In genomic region chr12:103556856-103557255, GRCm38 (mm10) we compare ENCODE assay signal across 19 mouse cellular contexts. TPM values are rescaled to one million over a fixed set of nuclear protein-coding genes. Genes with fewer than 3 reads are reported as not detected.
DNase-seq lines count a peak whose midpoint lies in the region; ATAC-seq lines count a peak whose summit lies in the region.
"Had no signal": no experiment of that assay in that cellular context is flagged by ENCODE, and none has a peak within 500 bp of the region (broad histone marks: within the 10 kb centered on the region; RNA-seq: fewer than 3 reads in every experiment).

No protein-coding gene starts in this region.

- no peaks in the 10 kb centered on the region for H3K9me3 ChIP-seq in midbrain, embryonic 11.5 days (ENCODE audit: control insufficient read depth, low read length)
- H3K9me3 ChIP-seq: embryonic facial prominence, embryonic 10.5 days; embryonic facial prominence, embryonic 12.5 days; forebrain, embryonic 10.5 days; forebrain, embryonic 12.5 days had no signal

- no peak overlapping the region for H3K27ac ChIP-seq in midbrain, embryonic 11.5 days (ENCODE audit: low read depth, low read length)
- H3K27ac ChIP-seq: embryonic facial prominence, embryonic 10.5 days; embryonic facial prominence, embryonic 12.5 days; forebrain, embryonic 10.5 days; forebrain, embryonic 12.5 days had no signal

- no peak for ATAC-seq in midbrain, embryonic 11.5 days (ENCODE audit: low FRiP score)
- ATAC-seq: forebrain, embryonic 14.5 days; forebrain, embryonic 16.5 days had no signal

- H3K9ac ChIP-seq in midbrain, embryonic 11.5 days (ENCODE audit: low read length), result no peak overlapping the region
- H3K9ac ChIP-seq: embryonic facial prominence, embryonic 12.5 days; forebrain, embryonic 12.5 days had no signal

- H3K4me1 ChIP-seq in midbrain, embryonic 11.5 days (ENCODE audit: control insufficient read depth, insufficient read depth, low read length), result no peaks in the 10 kb centered on the region
- H3K4me1 ChIP-seq: embryonic facial prominence, embryonic 10.5 days; embryonic facial prominence, embryonic 12.5 days; forebrain, embryonic 10.5 days; forebrain, embryonic 12.5 days had no signal

- WGBS in midbrain, embryonic 11.5 days, result 88% methylated on average over 5 of the region's 5 CpGs

- no peaks in the 10 kb centered on the region for H3K36me3 ChIP-seq in midbrain, embryonic 11.5 days (ENCODE audit: control insufficient read depth, insufficient read depth, low read length)
- H3K36me3 ChIP-seq: embryonic facial prominence, embryonic 10.5 days; embryonic facial prominence, embryonic 12.5 days; forebrain, embryonic 10.5 days; forebrain, embryonic 12.5 days had no signal

- peak; percentile 65 for DNase-seq in lung, postnatal 36 days
- no peak for DNase-seq in lung, postnatal 25 days (ENCODE audit: low spot score)
- peak; percentile 79 for DNase-seq in fat pad, adult 2 months (ENCODE audit: extremely low read depth, low read depth, low spot score)
- DNase-seq in midbrain, embryonic 11.5 days (ENCODE audit: low spot score, missing footprints), result no peak
- DNase-seq in heart, postnatal 10 days, result no peak
- DNase-seq: adrenal gland, adult 8-10 months; adrenal gland, postnatal 14 days; adrenal gland, postnatal 36 days; cerebellum, adult 11-12 months; cerebellum, adult 2 months; cerebellum, adult 9-10 months; cerebellum, postnatal 10 days; cerebellum, postnatal 25 days had no signal

- no peak overlapping the region for H3K4me2 ChIP-seq in midbrain, embryonic 11.5 days
- H3K4me2 ChIP-seq: embryonic facial prominence, embryonic 12.5 days; forebrain, embryonic 12.5 days had no signal

- H3K27me3 ChIP-seq in midbrain, embryonic 11.5 days (ENCODE audit: control insufficient read depth, insufficient read depth, low read length), result no peaks in the 10 kb centered on the region
- H3K27me3 ChIP-seq: embryonic facial prominence, embryonic 12.5 days; forebrain, embryonic 12.5 days had no signal

- intact Hi-C loops in heart, postnatal 10 days (cut with DNase I), result no loop called here

- H3K4me3 ChIP-seq in midbrain, embryonic 11.5 days (ENCODE audit: low read depth, low read length), result no peak overlapping the region
- H3K4me3 ChIP-seq: embryonic facial prominence, embryonic 10.5 days; embryonic facial prominence, embryonic 12.5 days; forebrain, embryonic 10.5 days; forebrain, embryonic 12.5 days had no signal

RNA-seq across cellular contexts. Expression of gene Ppp4r4, which starts 24.8 kb away (rescaled TPM):
- 3.5 and 4.7 TPM in 2 replicates for polyA plus RNA-seq in midbrain, embryonic 11.5 days (2014; fragmentation: Nextera tagmentation; extraction: Ambion mirVana)
- total RNA-seq in heart, postnatal 10 days (2021), result under 1 TPM; 0.47 to 0.48 TPM

Comparison
In these comparisons a context has a peak if more than half of its experiments do, and no peak if none do; other contexts are left out.
1. DNase-seq: peak in lung, postnatal 36 days (single experiment) and fat pad, adult 2 months (single experiment); none in lung, postnatal 25 days (single experiment), midbrain, embryonic 11.5 days (single experiment) and heart, postnatal 10 days (0 of 2).